Mouse (Mus musculus) hindbrain, embryonic 14.5 days (tissue): ENCODE results near the gene Marveld1. TPM values are rescaled to one million over a fixed set of nuclear protein-coding genes. Genes with fewer than 3 reads are reported as not detected.

Experiments
- ATAC-seq: fragments of 200-750 bp; cut with Nextera tagmentation; 2 replicates; pipeline ENCODE4 v1.8.0; 2017; ENCODE audit warnings: moderate number of reproducible peaks, mild to moderate bottlenecking, moderate TSS enrichment, moderate library complexity; ENCODE audit not compliant: low FRiP score
- DNase-seq: peaks from one replicate; pipeline ENCODE4 v3.0.0-alpha.2; 2015; ENCODE audit warnings: low spot score
- H3K27ac ChIP-seq: fragments of 300-500 bp; sonication (generic); 2 replicates; pipeline ENCODE4 v1.5.1; 2014; ENCODE audit warnings: mild to moderate bottlenecking, moderate library complexity
- H3K27me3 ChIP-seq: fragments of 300-500 bp; sonication (generic); 2 replicates; pipeline ENCODE4 v1.6.1; 2014; ENCODE audit warnings: mild to moderate bottlenecking, low read length, mixed read lengths; ENCODE audit not compliant: control insufficient read depth, insufficient read depth
- H3K36me3 ChIP-seq: fragments of 300-500 bp; sonication (generic); replicated peaks from 2 replicates; pipeline ENCODE4 v1.6.1; 2014; ENCODE audit not compliant: control insufficient read depth, insufficient read depth
- H3K4me1 ChIP-seq: fragments of 300-500 bp; sonication (generic); replicated peaks from 2 replicates; pipeline ENCODE4 v1.6.1; 2014; ENCODE audit warnings: antibody characterized with exemption, low read length, mixed read lengths; ENCODE audit not compliant: control insufficient read depth, insufficient read depth
- H3K4me2 ChIP-seq: fragments of 300-500 bp; sonication (generic); replicated peaks from 2 replicates; pipeline ENCODE4 v1.6.1; 2014; ENCODE audit warnings: mild to moderate bottlenecking, moderate library complexity
- H3K4me3 ChIP-seq: fragments of 300-500 bp; sonication (generic); replicated peaks from 2 replicates; pipeline ENCODE4 v1.5.1; 2014; ENCODE audit warnings: mild to moderate bottlenecking, low read length
- H3K9ac ChIP-seq: fragments of 300-500 bp; sonication (generic); 2 replicates; pipeline ENCODE4 v1.6.1; 2014
- H3K9me3 ChIP-seq: fragments of 300-500 bp; sonication (generic); 2 replicates; pipeline ENCODE4 v1.6.1; 2016; ENCODE audit warnings: low read length; ENCODE audit not compliant: control insufficient read depth
- WGBS: fragments of 180-500 bp; shearing (Covaris S2); extraction: QIAGEN DNeasy Blood & Tissue Kit; methylation state at CpG from one replicate; pipeline ENCODE4 v1.1.7; 2014; 5-methylcytosine and 5-hydroxymethylcytosine counted together
- polyA plus RNA-seq: library from polyadenylated mRNA; unstranded; fragments of >200 nt; fragmentation: Nextera tagmentation; extraction: Ambion mirVana; gene quantifications from 2 replicates; pipeline ENCODE4 v1.2.1, GENCODE M21; 2014

Marveld1 gene
- polyA plus RNA-seq, 1 experiment from 2014 or later: 2.7 TPM

DNA sequence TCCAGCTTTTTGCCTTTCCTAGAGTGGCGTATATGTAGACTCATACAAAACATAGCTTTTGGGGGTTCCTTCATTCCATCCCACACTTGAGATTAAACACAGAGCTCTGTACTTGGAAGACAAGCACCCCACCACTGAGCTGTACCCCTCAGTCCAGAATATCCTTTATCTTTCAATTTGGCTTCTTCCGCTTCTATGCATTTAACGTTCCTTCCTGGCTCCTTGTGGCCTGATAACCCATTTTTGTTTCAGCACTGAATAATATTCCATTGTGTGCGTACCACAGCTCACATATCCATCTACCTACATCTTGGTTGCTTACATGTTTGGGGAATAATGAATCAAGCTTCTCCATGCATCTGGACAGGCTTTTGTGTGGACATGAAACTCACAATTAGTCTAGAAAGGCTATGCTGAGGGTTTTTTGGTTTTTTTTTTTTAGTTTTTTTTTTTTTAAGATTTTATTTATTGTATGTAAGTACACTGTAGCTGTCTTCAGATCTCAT is 10.0 kb upstream of the Marveld1 start:
- H3K27ac ChIP-seq: no peak overlapping the region
- no peak overlapping the region for H3K9ac ChIP-seq
- no peaks in the 10 kb centered on the region for H3K4me1 ChIP-seq
- DNase-seq (no peak), ATAC-seq (no peak)
- WGBS: 94% methylated on average over 4 of the region's 4 CpGs
- no peaks in the 10 kb centered on the region for H3K9me3 ChIP-seq
- no peaks in the 10 kb centered on the region for H3K27me3 ChIP-seq
- H3K4me2 ChIP-seq: no peak overlapping the region
- no peak overlapping the region for H3K4me3 ChIP-seq
- no peaks in the 10 kb centered on the region for H3K36me3 ChIP-seq

DNA sequence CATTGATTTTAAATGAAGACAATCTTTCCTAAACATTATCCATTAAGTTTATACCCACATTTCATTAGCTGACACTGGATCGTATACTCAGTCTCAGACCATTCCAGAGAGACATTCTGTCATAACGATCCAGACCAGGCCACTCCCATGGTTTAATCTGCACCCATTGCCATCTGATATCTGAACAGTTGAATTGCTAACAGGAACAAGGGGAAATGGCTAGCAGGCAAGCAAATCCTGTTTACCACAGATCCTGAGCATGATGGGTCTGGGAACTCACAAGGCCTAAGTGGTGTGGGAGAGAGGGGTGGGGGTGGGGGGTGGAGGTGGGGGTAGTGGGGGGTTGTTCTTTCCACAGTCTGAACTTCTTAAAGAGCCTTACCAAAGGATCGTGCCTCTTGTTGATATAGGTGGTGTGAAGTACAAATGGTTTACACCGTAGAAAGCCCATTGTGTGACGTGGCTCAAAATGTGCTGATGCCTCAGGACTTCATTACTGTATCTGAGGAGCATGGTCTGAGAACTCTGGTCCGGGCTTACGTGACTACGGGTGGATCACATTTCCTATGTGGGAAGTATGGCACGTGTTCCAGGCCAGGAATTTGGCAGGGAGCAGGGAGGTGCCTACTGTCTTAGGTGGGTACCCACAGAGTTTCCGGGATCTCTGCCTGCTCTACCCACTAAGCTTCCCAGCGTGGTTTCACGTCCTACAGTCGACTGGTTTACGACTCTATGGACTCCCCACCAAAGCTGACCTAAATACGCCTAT is 8.5 kb upstream of the Marveld1 start:
- 91% methylated on average over 15 of the region's 15 CpGs for WGBS
- ATAC-seq (no peak), DNase-seq (no peak)
- H3K4me2 ChIP-seq: no peak overlapping the region
- H3K9ac ChIP-seq: no peak overlapping the region
- no peak overlapping the region for H3K27ac ChIP-seq
- no peaks in the 10 kb centered on the region for H3K4me1 ChIP-seq
- H3K36me3 ChIP-seq: no peaks in the 10 kb centered on the region
- H3K4me3 ChIP-seq: no peak overlapping the region
- H3K27me3 ChIP-seq: no peaks in the 10 kb centered on the region
- H3K9me3 ChIP-seq: no peaks in the 10 kb centered on the region

DNA sequence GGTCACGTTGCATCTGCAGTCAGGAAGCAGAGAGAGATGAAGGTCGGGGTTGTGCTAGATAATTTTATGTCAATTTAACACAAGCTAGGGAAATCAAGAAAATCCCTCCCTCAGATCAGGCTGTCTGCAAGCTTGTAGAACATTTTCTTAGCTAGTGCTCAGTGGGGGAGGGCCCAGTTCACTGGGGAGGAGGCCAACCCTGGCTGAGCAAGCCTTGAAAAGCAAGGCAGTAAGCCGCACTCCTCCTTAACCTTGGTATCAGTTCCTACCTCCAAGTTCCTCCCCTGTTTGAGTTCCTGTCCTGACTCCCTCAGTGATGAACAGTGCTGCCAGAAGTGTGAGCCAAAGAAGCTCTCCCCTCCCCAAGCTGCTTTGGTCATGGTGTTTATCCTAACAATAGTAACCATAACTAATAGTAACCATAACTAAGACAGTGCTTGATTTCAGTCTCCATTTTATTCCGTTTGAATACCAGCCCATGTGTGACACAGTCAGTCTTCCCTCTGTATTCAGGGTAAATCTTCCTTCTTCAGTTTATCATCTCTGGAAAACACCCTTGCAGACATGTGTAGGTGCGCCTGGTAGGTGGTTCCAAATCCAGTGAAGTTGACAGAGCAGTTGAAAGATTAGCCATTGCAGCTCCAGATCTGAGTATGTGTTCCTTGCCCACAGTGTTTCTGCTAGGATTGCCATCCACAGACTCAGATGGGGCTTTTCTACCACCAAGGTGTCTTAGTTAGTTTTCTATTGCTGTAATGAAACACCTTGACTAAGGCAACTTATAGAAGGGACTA is 7.3 kb upstream of the Marveld1 start:
- H3K36me3 ChIP-seq: no peaks in the 10 kb centered on the region

DNA sequence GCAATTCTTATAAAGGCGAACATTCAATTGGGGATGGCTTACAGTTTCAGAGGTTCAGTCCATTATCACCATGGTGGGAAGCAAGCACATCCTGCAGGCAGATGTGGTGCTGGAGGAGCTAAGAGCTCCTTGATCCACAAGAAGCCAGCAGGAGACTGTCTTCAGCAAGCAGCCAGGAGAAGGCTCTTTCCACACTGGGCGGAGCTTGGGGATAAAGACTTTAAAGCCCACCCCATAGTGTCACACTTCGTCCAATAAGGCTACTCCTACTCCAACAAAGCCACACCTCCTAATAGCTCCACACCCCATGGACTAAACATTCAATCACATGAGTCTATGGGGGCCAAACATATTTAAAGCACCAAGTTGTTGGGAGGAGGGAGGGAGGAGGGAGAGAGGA is 5.2 kb upstream of the Marveld1 start:
- H3K9me3 ChIP-seq: no peaks in the 10 kb centered on the region
- H3K4me1 ChIP-seq: no peaks in the 10 kb centered on the region; the same call in 1 of the 2 replicates
- no peak overlapping the region for H3K4me2 ChIP-seq
- H3K9ac ChIP-seq: no peak overlapping the region
- H3K36me3 ChIP-seq: no peaks in the 10 kb centered on the region
- 77% methylated on average over 3 of the region's 3 CpGs for WGBS
- ATAC-seq (no peak), DNase-seq (no peak)
- no peak overlapping the region for H3K27ac ChIP-seq
- H3K27me3 ChIP-seq: peaks cover 12% of the 10 kb centered on the region; the same call in 1 of the 2 replicates
- H3K4me3 ChIP-seq: no peak overlapping the region

More for the DNA sequence above, 7.3 kb upstream of the Marveld1 start:
- DNase-seq (no peak), ATAC-seq (no peak)
- Histone ChIP-seq H3K9me3 (no peaks in the 10 kb centered on the region), H3K4me1 (no peaks in the 10 kb centered on the region), H3K27ac (no peak overlapping the region), H3K27me3 (no peaks in the 10 kb centered on the region), H3K4me3 (no peak overlapping the region), H3K9ac (no peak overlapping the region), H3K4me2 (no peak overlapping the region)
- 87% methylated on average over 5 of the region's 5 CpGs for WGBS

DNA sequence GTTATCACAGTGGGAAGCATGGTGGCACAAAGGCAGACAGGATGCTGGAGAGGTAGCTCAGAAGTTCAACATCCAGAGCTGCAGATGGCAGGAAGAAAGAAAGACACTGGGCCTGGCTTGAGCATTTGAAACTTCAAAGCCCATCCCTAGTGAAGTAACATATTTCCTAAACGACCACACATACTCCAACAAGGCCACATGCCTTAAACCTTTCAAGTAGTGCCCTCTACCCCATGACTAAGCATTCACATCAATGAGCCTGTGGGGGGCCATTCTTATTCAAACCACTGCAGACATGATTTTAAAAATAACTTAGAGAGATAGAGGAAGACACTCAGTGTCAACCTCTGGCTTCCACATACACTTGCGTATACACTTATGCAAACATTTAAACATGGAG is 4.4 kb upstream of the Marveld1 start:
- Histone ChIP-seq H3K36me3 (no peaks in the 10 kb centered on the region), H3K4me2 (no peak overlapping the region), H3K27me3 (peaks cover 14% of the 10 kb centered on the region; the same call in 1 of the 2 replicates), H3K9me3 (no peaks in the 10 kb centered on the region), H3K9ac (no peak overlapping the region), H3K4me1 (peaks cover 2% of the 10 kb centered on the region; the same call in 1 of the 2 replicates), H3K4me3 (no peak overlapping the region), H3K27ac (no peak overlapping the region)
- DNase-seq (no peak), ATAC-seq (no peak)
- 76% methylated on average over 2 of the region's 2 CpGs for WGBS

DNA sequence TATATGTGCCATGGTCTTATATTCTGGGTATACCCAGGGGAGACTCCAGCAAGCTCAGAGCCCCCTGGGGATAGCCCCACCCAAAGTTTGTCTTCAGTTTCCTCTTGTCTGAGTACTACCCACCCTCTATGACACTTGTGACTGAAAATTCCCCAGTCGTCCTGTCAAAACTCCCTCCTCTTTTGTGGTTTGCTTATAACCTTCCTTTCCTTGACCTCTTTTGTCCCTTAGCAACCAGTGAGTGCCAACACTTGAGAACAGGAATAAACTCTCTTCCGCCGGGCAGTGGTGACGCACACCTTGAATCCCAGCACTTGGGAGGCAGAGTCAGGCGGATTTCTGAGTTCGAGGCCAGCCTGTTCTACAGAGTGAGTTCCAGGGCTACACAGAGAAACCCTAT is 3.1 kb upstream of the Marveld1 start:
- Histone ChIP-seq H3K36me3 (no peaks in the 10 kb centered on the region), H3K4me2 (no peak overlapping the region), H3K4me1 (peaks cover 13% of the 10 kb centered on the region; the same call in 1 of the 2 replicates), H3K4me3 (no peak overlapping the region), H3K9me3 (no peaks in the 10 kb centered on the region), H3K9ac (no peak overlapping the region), H3K27me3 (peaks cover 27% of the 10 kb centered on the region), H3K27ac (no peak overlapping the region)
- WGBS: 52% methylated on average over 6 of the region's 6 CpGs
- ATAC-seq (no peak), DNase-seq (no peak)

DNA sequence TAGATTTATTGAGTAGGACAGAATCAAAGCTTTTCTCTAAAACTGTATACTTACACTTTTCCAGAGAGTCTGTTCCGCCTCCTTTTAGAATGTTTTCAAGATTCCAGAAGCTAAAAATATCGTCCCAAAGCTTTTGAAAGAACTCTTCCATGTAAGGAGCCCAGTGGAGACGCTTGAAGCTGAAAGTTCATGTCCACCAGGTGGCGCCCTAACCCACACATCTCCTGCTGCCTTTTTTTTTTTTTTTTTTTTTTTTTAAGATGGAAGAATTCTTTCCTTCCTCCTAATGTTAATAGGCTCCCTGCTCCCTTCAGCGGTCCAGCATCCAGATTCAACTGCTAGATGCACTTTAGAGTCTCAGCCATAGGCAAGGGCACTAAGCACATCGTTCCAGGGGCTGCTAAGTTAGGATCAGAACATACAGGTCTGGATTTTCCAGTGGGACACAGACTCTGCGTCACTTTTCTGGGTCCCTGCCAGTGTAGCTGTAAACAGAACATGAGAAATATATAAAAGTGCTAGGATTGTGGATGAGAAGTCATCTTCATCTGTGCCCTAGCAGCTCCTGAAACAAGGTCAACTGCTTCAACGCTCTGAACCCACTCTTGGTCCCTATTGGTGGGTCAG is 2.5 kb upstream of the Marveld1 start:
- Histone ChIP-seq H3K9me3 (no peaks in the 10 kb centered on the region), H3K4me3 (no peak overlapping the region), H3K4me2 (no peak overlapping the region), H3K9ac (no peak overlapping the region), H3K4me1 (peaks cover 13% of the 10 kb centered on the region; the same call in 1 of the 2 replicates), H3K27me3 (peaks cover 31% of the 10 kb centered on the region), H3K27ac (no peak overlapping the region), H3K36me3 (no peaks in the 10 kb centered on the region)
- no peak for ATAC-seq
- DNase-seq: peak; percentile 86
- WGBS: 29% methylated on average over 8 of the region's 8 CpGs

DNA sequence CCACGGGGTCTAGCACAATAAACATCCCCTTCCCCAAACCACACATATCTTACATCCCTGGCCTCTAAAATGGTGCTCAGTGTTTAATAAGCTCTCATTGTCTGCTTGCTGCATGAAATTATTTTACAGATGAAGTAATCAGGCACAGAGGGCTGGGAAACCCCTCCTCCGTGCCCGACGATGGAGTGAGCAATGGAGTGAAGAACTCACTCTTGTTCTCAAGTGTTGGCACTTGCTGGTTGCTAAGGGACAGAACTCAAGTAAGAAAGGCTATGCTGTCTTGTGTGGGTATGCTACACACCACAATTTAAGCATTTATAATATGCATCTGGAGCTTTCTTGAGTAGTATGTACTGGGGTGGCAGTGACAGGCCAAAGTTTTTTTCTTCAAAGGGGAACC is 2.0 kb upstream of the Marveld1 start:
- no peak for ATAC-seq
- no peak overlapping the region for H3K27ac ChIP-seq
- H3K4me1 ChIP-seq: peaks cover 13% of the 10 kb centered on the region; the same call in 1 of the 2 replicates
- no peak overlapping the region for H3K9ac ChIP-seq
- no peaks in the 10 kb centered on the region for H3K9me3 ChIP-seq
- 64% methylated on average over 4 of the region's 4 CpGs for WGBS
- H3K36me3 ChIP-seq: no peaks in the 10 kb centered on the region
- H3K4me2 ChIP-seq: no peak overlapping the region
- no peak for DNase-seq
- no peak overlapping the region for H3K4me3 ChIP-seq
- peaks cover 31% of the 10 kb centered on the region for H3K27me3 ChIP-seq

DNA sequence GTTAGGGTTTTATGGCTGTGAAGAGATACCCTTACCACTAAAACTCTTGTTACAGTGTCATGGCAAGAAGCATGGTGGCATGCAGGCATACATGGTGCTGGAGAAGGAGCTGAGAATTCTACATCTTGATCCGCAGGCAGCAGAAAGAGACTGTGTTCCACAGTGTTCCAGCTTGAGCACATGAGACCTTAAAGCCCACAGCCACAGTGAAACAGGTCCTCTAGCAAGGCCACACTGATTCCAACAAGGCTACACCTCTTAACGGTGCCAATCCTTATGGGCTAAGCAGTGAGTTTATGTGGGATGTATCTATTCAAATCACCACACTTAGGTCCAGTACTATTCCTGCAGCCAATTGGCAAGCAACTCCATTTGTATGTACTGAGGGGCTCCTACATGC is 1.5 kb upstream of the Marveld1 start:
- no peak overlapping the region for H3K9ac ChIP-seq
- H3K4me3 ChIP-seq: no peak overlapping the region
- no peaks in the 10 kb centered on the region for H3K9me3 ChIP-seq
- H3K36me3 ChIP-seq: no peaks in the 10 kb centered on the region
- no peak overlapping the region for H3K27ac ChIP-seq
- no peak overlapping the region for H3K4me2 ChIP-seq
- no peak for DNase-seq
- 94% methylated on average over 2 of the region's 2 CpGs for WGBS
- no peak for ATAC-seq
- peaks cover 31% of the 10 kb centered on the region for H3K27me3 ChIP-seq
- H3K4me1 ChIP-seq: peaks cover 13% of the 10 kb centered on the region; the same call in 1 of the 2 replicates
